Mouse (Mus musculus): ENCODE data around the gene Gp6.
A peak's percentile ranks its signal among the peaks of the same experiment; 100 is the strongest.

DNA sequence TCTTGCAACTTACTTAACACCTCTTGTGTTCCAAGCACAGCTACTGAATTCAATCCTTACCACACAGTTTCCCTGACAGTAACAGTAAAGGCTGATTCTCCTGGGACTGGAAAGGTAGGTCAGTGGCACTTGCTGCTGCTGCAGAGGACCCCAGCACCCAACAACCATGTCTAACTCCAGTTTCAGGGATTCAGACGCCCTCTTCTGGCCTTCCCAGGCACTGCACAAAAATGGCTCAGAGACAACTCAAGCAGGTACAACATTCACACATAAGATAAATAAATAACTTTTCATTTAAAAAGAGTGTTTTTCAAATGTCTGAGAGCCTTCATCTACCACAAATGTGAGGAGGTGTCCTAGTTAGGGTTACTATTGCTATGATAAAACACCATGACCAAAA, 49.6 kb upstream of the Gp6 start:
- no peak for TF ChIP-seq POLR2A (IDR thresholded peaks at IDR 0.05; ENCODE audit: borderline replicate concordance, control insufficient read depth, low read depth, low read length)
- peak; percentile 26; the same call in 1 of the 2 replicates for TF ChIP-seq CTCF (IDR thresholded peaks at IDR 0.05; ENCODE audit: control insufficient read depth, insufficient read depth, low read length)

All from bone marrow, adult 2 months (tissue).